Mouse (Mus musculus) small intestine, adult 2 months (tissue): ENCODE data around the gene Tgfbi. TPM values are rescaled to one million over a fixed set of nuclear protein-coding genes. Genes with fewer than 3 reads are reported as not detected.
A peak's percentile ranks its signal among the peaks of the same experiment; 100 is the strongest.

Source experiments
- H3K27ac ChIP-seq: fragments of 200-500 bp; 2 replicates; pipeline ENCODE4 v1.5.1; 2012; ENCODE audit warnings: low read depth, low read length, control low read depth, inconsistent platforms; ENCODE audit not compliant: insufficient read depth
- H3K27me3 ChIP-seq: fragments of 200-500 bp; 2 replicates; pipeline ENCODE4 v1.6.1; 2012; ENCODE audit warnings: mild to moderate bottlenecking, moderate library complexity, low read length, inconsistent platforms; ENCODE audit not compliant: control insufficient read depth, insufficient read depth
- H3K36me3 ChIP-seq: fragments of 200-500 bp; 2 replicates; pipeline ENCODE4 v1.6.1; 2012; ENCODE audit warnings: mild to moderate bottlenecking, low read length, control low read depth, inconsistent platforms; ENCODE audit not compliant: control insufficient read depth, insufficient read depth
- H3K4me1 ChIP-seq: fragments of 200-500 bp; 2 replicates; pipeline ENCODE4 v1.6.1; 2012; ENCODE audit warnings: low read length, inconsistent platforms, mixed read lengths; ENCODE audit not compliant: control insufficient read depth, insufficient read depth, insufficient read length
- H3K4me3 ChIP-seq: fragments of 200-500 bp; 2 replicates; pipeline ENCODE4 v1.5.1; 2012; ENCODE audit warnings: low read depth, mild to moderate bottlenecking, control low read depth, inconsistent platforms, low read length, moderate library complexity
- CTCF ChIP-seq: fragments of 200-500 bp; IDR thresholded peaks from 2 replicates; pipeline ENCODE4 v1.5.1; 2012; ENCODE audit warnings: low read depth, mild to moderate bottlenecking, control low read depth, inconsistent platforms, low read length, moderate library complexity, mixed read lengths; ENCODE audit not compliant: insufficient replicate concordance, insufficient read length; ENCODE audit errors: extremely low read depth
- POLR2A ChIP-seq: fragments of 200-500 bp; IDR thresholded peaks from 2 replicates; pipeline ENCODE4 v1.6.1; 2012; ENCODE audit warnings: low read depth, mild to moderate bottlenecking, control low read depth, inconsistent platforms, low read length, moderate library complexity
- WGBS: fragments of 180-500 bp; shearing (Covaris S2); methylation state at CpG from one replicate; pipeline ENCODE4 v1.1.7; 2018; 5-methylcytosine and 5-hydroxymethylcytosine counted together
- polyA plus RNA-seq: library from polyadenylated mRNA; depleted of rRNA; stranded (reverse); fragments of >200 nt; gene quantifications from 2 replicates; pipeline ENCODE4 v1.2.3, GENCODE M21; 2012

The Tgfbi gene
- polyA plus RNA-seq, 1 experiment: 221 TPM

DNA sequence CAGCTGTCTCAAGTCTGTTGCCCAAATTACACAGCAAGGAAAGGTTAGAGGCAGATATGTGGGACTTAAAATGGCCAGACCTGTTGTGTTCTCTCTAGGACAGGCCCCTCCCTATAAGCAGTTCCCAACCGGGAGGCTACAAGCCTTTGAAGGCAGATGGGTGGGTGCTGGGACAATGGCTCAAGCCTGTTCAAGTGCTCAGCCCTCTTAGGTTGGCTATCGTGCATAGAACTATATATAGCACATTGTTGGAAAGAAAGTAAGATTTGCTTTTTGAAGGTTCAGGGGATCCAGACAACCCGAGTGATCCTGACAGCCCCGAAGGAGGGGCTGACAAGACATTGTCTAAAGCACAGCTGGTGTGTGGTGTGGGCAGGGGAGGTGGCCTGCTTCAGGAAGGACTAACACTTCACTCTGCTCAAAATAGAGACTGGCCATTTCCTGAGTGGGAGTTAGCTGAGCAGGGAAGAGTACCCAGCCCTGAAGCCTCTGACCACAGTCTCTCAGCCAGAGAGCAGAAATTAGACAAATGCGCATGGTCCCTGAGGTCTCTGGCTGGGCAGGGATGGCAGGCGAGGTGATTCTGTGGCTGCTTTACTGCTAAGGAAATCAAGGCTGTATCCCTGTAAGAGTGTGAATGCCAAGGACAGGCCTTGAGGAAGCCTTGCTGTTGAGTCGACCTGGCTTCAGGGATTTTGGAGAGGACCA is 52.7 kb downstream of the Tgfbi start:
- H3K27ac ChIP-seq: peak overlapping the region; percentile 52
- no peak for TF ChIP-seq POLR2A
- no peak for TF ChIP-seq CTCF

DNA sequence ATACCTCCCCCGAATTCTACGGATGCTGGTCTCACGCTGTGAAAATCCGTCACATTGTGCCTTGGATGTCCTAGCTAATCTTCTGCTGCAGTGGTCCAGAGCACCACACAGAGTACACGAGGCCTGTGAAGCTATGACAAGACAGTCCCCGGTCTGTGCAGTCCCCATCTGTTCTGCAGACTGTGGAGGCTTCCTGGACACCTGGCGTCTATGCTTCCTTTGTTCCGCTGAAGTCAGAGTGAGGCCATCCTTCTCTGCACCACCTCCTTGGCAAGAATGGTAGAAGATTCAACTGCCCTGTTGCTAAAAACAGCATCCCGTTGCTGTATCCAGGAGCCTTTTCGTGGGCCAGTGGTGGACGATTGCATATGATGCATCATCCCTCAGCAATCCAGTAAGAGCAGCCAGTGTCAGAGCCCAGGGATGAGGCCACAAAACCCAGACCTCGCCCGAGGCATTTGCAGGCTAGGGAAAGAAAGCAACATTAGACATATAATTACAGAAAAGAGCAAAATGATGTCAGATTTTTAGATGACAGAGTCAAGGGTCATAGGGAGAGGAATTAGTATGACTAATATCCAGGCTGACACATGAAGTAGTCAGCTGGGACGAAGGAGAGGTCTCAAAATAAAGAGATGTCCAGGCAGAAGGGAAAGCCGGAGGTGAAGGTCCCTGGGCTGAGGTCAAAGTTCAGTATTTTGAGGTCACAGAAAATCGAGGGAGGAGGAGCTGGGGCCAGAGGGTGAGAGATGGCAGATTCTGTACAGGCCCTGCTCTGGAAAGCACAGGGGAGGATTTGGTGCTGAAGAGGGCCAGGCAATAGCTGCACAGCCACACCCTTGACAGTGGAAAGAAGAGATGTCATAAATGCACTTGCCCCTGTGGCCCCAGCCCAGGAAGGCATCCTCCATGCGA is 55.2 kb downstream of the Tgfbi start:
- Histone ChIP-seq H3K36me3 (no peaks in the 10 kb centered on the region), H3K4me1 (no peaks in the 10 kb centered on the region), H3K27me3 (no peaks in the 10 kb centered on the region), H3K4me3 (no peak overlapping the region), H3K27ac (no peak overlapping the region)
- TF ChIP-seq POLR2A: no peak
- TF ChIP-seq CTCF: no peak
- 78% methylated on average over 17 of the region's 17 CpGs for WGBS

More for the DNA sequence above, 52.7 kb downstream of the Tgfbi start:
- Histone ChIP-seq H3K27me3 (no peaks in the 10 kb centered on the region), H3K36me3 (no peaks in the 10 kb centered on the region), H3K4me3 (no peak overlapping the region), H3K4me1 (0 out of 2 replicates have a peak, but pooled peaks cover 3% of the 10 kb centered on the region)
- 62% methylated on average over 7 of the region's 7 CpGs for WGBS

GRCm38 (mm10) chr13:56671206-56671605 is 61.9 kb downstream of the Tgfbi start:
- no peaks in the 10 kb centered on the region for H3K36me3 ChIP-seq
- H3K27me3 ChIP-seq: no peaks in the 10 kb centered on the region
- no peak overlapping the region for H3K4me3 ChIP-seq
- WGBS: 53% methylated on average over 11 of the region's 11 CpGs
- peaks cover 2% of the 10 kb centered on the region; the same call in 1 of the 2 replicates for H3K4me1 ChIP-seq
- TF ChIP-seq POLR2A (no peak), CTCF (no peak)
- H3K27ac ChIP-seq: no peak overlapping the region

DNA sequence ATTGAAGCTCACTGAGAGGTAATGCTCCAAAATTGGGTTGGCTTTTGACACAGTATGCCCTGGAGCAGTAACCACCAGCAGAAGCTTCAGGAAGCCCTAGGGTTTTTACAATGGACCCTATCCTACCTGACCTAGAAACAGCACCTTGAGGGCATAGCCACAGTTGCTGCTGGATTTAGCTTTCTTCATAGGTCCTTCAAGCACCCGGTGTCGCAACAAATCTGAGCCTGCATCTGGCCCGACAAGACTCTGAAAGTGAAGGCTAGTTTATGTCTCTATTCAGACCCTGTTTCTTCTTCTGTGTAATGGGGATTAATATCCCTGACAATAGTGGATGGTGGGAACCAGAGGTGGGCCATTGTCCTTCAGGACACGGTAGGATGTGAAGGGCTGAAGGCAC is 68.4 kb downstream of the Tgfbi start:
- TF ChIP-seq CTCF (no peak), POLR2A (no peak)
- no peaks in the 10 kb centered on the region for H3K36me3 ChIP-seq
- H3K4me3 ChIP-seq: no peak overlapping the region
- 35% methylated on average over 4 of the region's 4 CpGs for WGBS
- H3K4me1 ChIP-seq: peaks cover 20% of the 10 kb centered on the region
- no peaks in the 10 kb centered on the region for H3K27me3 ChIP-seq
- peak overlapping the region; percentile 14; the same call in 1 of the 2 replicates for H3K27ac ChIP-seq

GRCm38 (mm10) chr13:56678188-56678787 is 69.0 kb downstream of the Tgfbi start:
- Histone ChIP-seq H3K4me3 (no peak overlapping the region), H3K27me3 (no peaks in the 10 kb centered on the region), H3K36me3 (no peaks in the 10 kb centered on the region), H3K27ac (peak overlapping the region; percentile 74), H3K4me1 (peaks cover 20% of the 10 kb centered on the region)
- 23% methylated on average over 10 of the region's 10 CpGs for WGBS
- TF ChIP-seq CTCF (no peak), POLR2A (no peak; the same call in 1 of the 2 replicates)

DNA sequence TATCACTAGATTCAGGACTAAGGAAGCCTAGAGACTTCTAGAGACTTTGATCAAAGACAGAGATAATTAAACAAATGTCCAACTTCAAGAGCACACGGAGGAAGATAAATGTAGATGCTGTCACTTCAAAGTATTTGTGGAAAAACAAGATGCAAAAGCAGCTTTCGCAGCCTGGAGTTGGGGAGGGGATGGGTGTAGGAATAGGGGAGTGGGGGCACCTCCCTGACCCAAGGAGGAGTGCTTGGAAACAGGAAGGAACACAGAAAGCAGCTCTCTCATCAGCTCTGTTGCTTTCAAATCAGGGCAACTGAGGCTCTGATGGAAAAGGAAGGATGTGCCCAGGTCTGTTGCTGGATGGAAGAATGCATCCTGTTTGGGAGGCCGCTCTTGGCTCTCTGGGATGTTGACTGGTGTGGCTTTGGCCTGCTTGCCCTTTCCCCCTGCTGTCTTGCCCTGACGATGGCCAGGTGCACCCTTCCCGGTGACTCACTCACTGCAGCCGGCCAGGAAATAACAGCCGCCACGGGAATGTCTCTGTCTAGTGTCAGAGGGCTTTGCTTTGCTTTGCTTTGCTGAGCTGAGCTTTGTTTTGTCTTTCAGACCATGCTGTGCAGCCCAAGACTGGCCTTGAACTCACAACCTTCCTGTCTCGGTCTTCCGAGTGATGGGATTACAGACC is 69.6 kb downstream of the Tgfbi start:
- no peaks in the 10 kb centered on the region for H3K27me3 ChIP-seq
- H3K27ac ChIP-seq: peak overlapping the region; percentile 74
- TF ChIP-seq POLR2A: no peak
- no peak for TF ChIP-seq CTCF
- 44% methylated on average over 10 of the region's 10 CpGs for WGBS
- H3K4me1 ChIP-seq: peaks cover 20% of the 10 kb centered on the region
- no peak overlapping the region for H3K4me3 ChIP-seq
- H3K36me3 ChIP-seq: no peaks in the 10 kb centered on the region
